8 mouse cellular contexts compared by ENCODE assay signal in genomic region chr19:53324866-53325265, GRCm38 (mm10). TPM values are rescaled to one million over a fixed set of nuclear protein-coding genes. Genes with fewer than 3 reads are reported as not detected.
A peak's percentile ranks its signal among the peaks of the same experiment; 100 is the strongest.
DNase-seq lines count a peak whose midpoint lies in the region; ATAC-seq and TF ChIP-seq lines count a peak whose summit lies in the region.

No protein-coding gene starts in this region.

- H3K4me1 ChIP-seq in intestine, postnatal 0 days (replicated peaks; ENCODE audit: control insufficient read depth, insufficient read depth, low read length), result peaks cover 16% of the 10 kb centered on the region
- H3K4me1 ChIP-seq in intestine, embryonic 16.5 days (ENCODE audit: control insufficient read depth, insufficient read depth, low read length), result peaks cover 27% of the 10 kb centered on the region
- peaks cover 2% of the 10 kb centered on the region for H3K4me1 ChIP-seq in ES-Bruce4 (ENCODE audit: control insufficient read depth, insufficient read depth, low read length)
- H3K4me1 ChIP-seq in limb, embryonic 13.5 days, result peaks cover 34% of the 10 kb centered on the region

- TF ChIP-seq CTCF in intestine, postnatal 0 days (IDR thresholded peaks at IDR 0.05; ENCODE audit: low read depth), result no peak
- no peak for TF ChIP-seq CTCF in ES-Bruce4 (IDR thresholded peaks at IDR 0.05; ENCODE audit: low read depth, low read length)

- TF ChIP-seq EP300 in ES-Bruce4 (IDR thresholded peaks at IDR 0.05; ENCODE audit: insufficient read depth, low read depth, low read length), result no peak

- H3K9ac ChIP-seq in intestine, postnatal 0 days (ENCODE audit: low read depth, low read length), result no peak overlapping the region
- no peak overlapping the region for H3K9ac ChIP-seq in intestine, embryonic 16.5 days (ENCODE audit: low read depth, low read length)
- H3K9ac ChIP-seq in ES-Bruce4 (ENCODE audit: low read depth, poor library complexity, severe bottlenecking), result peak overlapping the region; percentile 62; the same call in 1 of the 2 replicates
- H3K9ac ChIP-seq in limb, embryonic 13.5 days, result no peak overlapping the region

- H3K9me3 ChIP-seq in intestine, postnatal 0 days (ENCODE audit: control insufficient read depth), result no peaks in the 10 kb centered on the region
- no peaks in the 10 kb centered on the region for H3K9me3 ChIP-seq in intestine, embryonic 16.5 days (ENCODE audit: control insufficient read depth, low read length)
- no peaks in the 10 kb centered on the region for H3K9me3 ChIP-seq in ES-Bruce4 (replicated peaks; ENCODE audit: control insufficient read depth, insufficient read depth, low read length, poor library complexity, severe bottlenecking)
- no peaks in the 10 kb centered on the region for H3K9me3 ChIP-seq in limb, embryonic 13.5 days

- H3K4me2 ChIP-seq in intestine, postnatal 0 days (replicated peaks; ENCODE audit: low read depth), result no peak overlapping the region; the same call in 1 of the 2 replicates
- H3K4me2 ChIP-seq in intestine, embryonic 16.5 days (ENCODE audit: low read depth, low read length), result no peak overlapping the region; the same call in 1 of the 2 replicates
- peak overlapping the region; percentile 67 for H3K4me2 ChIP-seq in limb, embryonic 13.5 days (replicated peaks)

- peak; percentile 48 for DNase-seq in cerebellum, adult 8-10 months
- no peak for DNase-seq in cerebellum, postnatal 14 days
- DNase-seq in embryo, embryonic 10.5 days (ENCODE audit: low spot score), result no peak
- no peak for DNase-seq in spleen, postnatal 14 days (ENCODE audit: low spot score in 2 of 2)

- H3K4me3 ChIP-seq in intestine, postnatal 0 days (ENCODE audit: low read depth, low read length), result no peak overlapping the region
- H3K4me3 ChIP-seq in intestine, embryonic 16.5 days (ENCODE audit: low read length), result no peak overlapping the region
- no peak overlapping the region for H3K4me3 ChIP-seq in ES-Bruce4 (ENCODE audit: low read depth, low read length)
- no peak overlapping the region for H3K4me3 ChIP-seq in limb, embryonic 13.5 days

- no peak for TF ChIP-seq POLR2A in ES-Bruce4 (IDR thresholded peaks at IDR 0.05; ENCODE audit: insufficient read depth, low read length)

- H3K36me3 ChIP-seq in intestine, postnatal 0 days (ENCODE audit: control insufficient read depth, insufficient read depth), result no peaks in the 10 kb centered on the region; the same call in 1 of the 2 replicates
- no peaks in the 10 kb centered on the region for H3K36me3 ChIP-seq in intestine, embryonic 16.5 days (ENCODE audit: control insufficient read depth, insufficient read depth, low read length)
- H3K36me3 ChIP-seq in ES-Bruce4 (ENCODE audit: control insufficient read depth, insufficient read depth, low read length, poor library complexity, severe bottlenecking), result no peaks in the 10 kb centered on the region
- no peaks in the 10 kb centered on the region for H3K36me3 ChIP-seq in limb, embryonic 13.5 days

- ATAC-seq in intestine, postnatal 0 days, result no peak
- no peak for ATAC-seq in intestine, embryonic 16.5 days
- no peak for ATAC-seq in limb, embryonic 13.5 days (ENCODE audit: low FRiP score, low read depth)

- no peaks in the 10 kb centered on the region for H3K27me3 ChIP-seq in intestine, postnatal 0 days (replicated peaks; ENCODE audit: control insufficient read depth, insufficient read depth, low read length)
- no peaks in the 10 kb centered on the region for H3K27me3 ChIP-seq in intestine, embryonic 16.5 days (replicated peaks; ENCODE audit: control insufficient read depth, insufficient read depth, low read length)
- H3K27me3 ChIP-seq in ES-Bruce4 (ENCODE audit: control insufficient read depth, insufficient read depth, low read length, poor library complexity, severe bottlenecking), result no peaks in the 10 kb centered on the region
- no peaks in the 10 kb centered on the region for H3K27me3 ChIP-seq in limb, embryonic 13.5 days

- WGBS in intestine, postnatal 0 days, result 63% methylated on average over 6 of the region's 6 CpGs
- 64% methylated on average over 6 of the region's 6 CpGs for WGBS in intestine, embryonic 16.5 days
- WGBS in limb, embryonic 13.5 days, result 54% methylated on average over 6 of the region's 6 CpGs

- H3K27ac ChIP-seq in intestine, postnatal 0 days (ENCODE audit: low read depth, low read length), result 0 out of 2 replicates have a peak overlapping the region, but pooled peaks have one; percentile 15
- no peak overlapping the region for H3K27ac ChIP-seq in intestine, embryonic 16.5 days (ENCODE audit: low read length)
- H3K27ac ChIP-seq in ES-Bruce4 (ENCODE audit: insufficient read depth, low read length), result no peak overlapping the region
- no peak overlapping the region for H3K27ac ChIP-seq in limb, embryonic 13.5 days

RNA-seq across cellular contexts. Expression of gene Mxi1, which starts 14.5 kb away (rescaled TPM):
- polyA plus RNA-seq in intestine, postnatal 0 days (2015; fragmentation: Nextera tagmentation; extraction: Ambion mirVana), result 58.9 and 64.0 TPM in 2 replicates
- 10.3 and 12.9 TPM in 2 replicates for polyA plus RNA-seq in intestine, embryonic 16.5 days (2015; fragmentation: Nextera tagmentation; extraction: Ambion mirVana)
- 34.7 and 36.5 TPM in 2 replicates for polyA plus RNA-seq in ES-Bruce4 (2011; ENCODE audit: insufficient read depth, insufficient read length, low read depth, missing spikeins)
- 36.3 and 39.1 TPM in 2 replicates for polyA plus RNA-seq in limb, embryonic 13.5 days (2015; fragmentation: Nextera tagmentation; extraction: Ambion mirVana)

RNA-seq across cellular contexts. Expression of gene Gm10197, which starts 46.7 kb away (rescaled TPM):
- not detected in 2 replicates for polyA plus RNA-seq in intestine, postnatal 0 days (2015; fragmentation: Nextera tagmentation; extraction: Ambion mirVana)
- not detected in 2 replicates for polyA plus RNA-seq in intestine, embryonic 16.5 days (2015; fragmentation: Nextera tagmentation; extraction: Ambion mirVana)
- not detected in 2 replicates for polyA plus RNA-seq in ES-Bruce4 (2011; ENCODE audit: insufficient read depth, insufficient read length, low read depth, missing spikeins)
- polyA plus RNA-seq in limb, embryonic 13.5 days (2015; fragmentation: Nextera tagmentation; extraction: Ambion mirVana), result not detected in 2 replicates
